Mouse (Mus musculus) adrenal gland, adult 18-20 months (tissue): Measurements from ENCODE around the gene Wasf2. TPM values are rescaled to one million over a fixed set of nuclear protein-coding genes. Genes with fewer than 3 reads are reported as not detected.

ENCODE experiments used
- DNase-seq, 2 experiments: peaks; one replicate each; pipeline ENCODE4 v3.0.0; 2021 to 2022; ENCODE audit warnings: low spot score in 2 of 2
- total RNA-seq, 2 experiments: library from RNA; stranded (reverse); gene quantifications; 1 replicate in 1 of 2; 2 replicates in 1 of 2; pipeline ENCODE4 v1.2.3; 2021

Gene Wasf2
- total RNA-seq, 2 experiments from 2014 or later, result 97.5 to 102 TPM

GRCm38 (mm10) chr4:133120833-133121321 is 9.4 kb upstream of the Wasf2 start:
- no peak for DNase-seq

- DNase-seq, result no peak
Observed at GRCm38 (mm10) chr4:133121416-133121815, 8.9 kb upstream of the Wasf2 start.

- no peak for DNase-seq
Observed at GRCm38 (mm10) chr4:133121974-133122637, 8.2 kb upstream of the Wasf2 start.

- no peak for DNase-seq
Observed at GRCm38 (mm10) chr4:133127079-133127478, 3.2 kb upstream of the Wasf2 start.

- no peak for DNase-seq
Observed at GRCm38 (mm10) chr4:133127894-133128293, 2.4 kb upstream of the Wasf2 start.

GRCm38 (mm10) chr4:133129391-133129790 is 914 bp upstream of the Wasf2 start:
- no peak for DNase-seq

- DNase-seq, result peak in 1 of 2 experiments; percentile 25
Observed at GRCm38 (mm10) chr4:133130890-133131741, 811 bp downstream of the Wasf2 start.

GRCm38 (mm10) chr4:133132027-133132426 is 1.7 kb downstream of the Wasf2 start:
- no peak for DNase-seq

- no peak for DNase-seq
Observed at GRCm38 (mm10) chr4:133136946-133137345, 6.6 kb downstream of the Wasf2 start.

- DNase-seq, result no peak
Observed at GRCm38 (mm10) chr4:133138971-133139370, 8.7 kb downstream of the Wasf2 start.

GRCm38 (mm10) chr4:133155006-133155405 is 24.7 kb downstream of the Wasf2 start:
- DNase-seq, result no peak

GRCm38 (mm10) chr4:133155726-133156125 is 25.4 kb downstream of the Wasf2 start:
- no peak for DNase-seq

GRCm38 (mm10) chr4:133156422-133156821 is 26.1 kb downstream of the Wasf2 start:
- DNase-seq, result no peak

- no peak for DNase-seq
Observed at GRCm38 (mm10) chr4:133156831-133157230, 26.5 kb downstream of the Wasf2 start.

GRCm38 (mm10) chr4:133159127-133159526 is 28.8 kb downstream of the Wasf2 start:
- peak in 1 of 2 experiments; percentile 34 for DNase-seq

GRCm38 (mm10) chr4:133159646-133160045 is 29.3 kb downstream of the Wasf2 start:
- peak in 1 of 2 experiments; percentile 25 for DNase-seq

- no peak for DNase-seq
Observed at GRCm38 (mm10) chr4:133160211-133160610, 29.9 kb downstream of the Wasf2 start.

GRCm38 (mm10) chr4:133160821-133161220 is 30.5 kb downstream of the Wasf2 start:
- no peak for DNase-seq

GRCm38 (mm10) chr4:133162196-133162595 is 31.9 kb downstream of the Wasf2 start:
- no peak for DNase-seq

- DNase-seq, result no peak
Observed at GRCm38 (mm10) chr4:133166773-133167172, 36.5 kb downstream of the Wasf2 start.

GRCm38 (mm10) chr4:133169237-133170055 is 39.1 kb downstream of the Wasf2 start:
- no peak for DNase-seq
